Mouse (Mus musculus): Measurements from ENCODE around the gene Olfr31.

Gene Olfr31

GRCm38 (mm10) chr14:14354511-14355359 lies 32.1 kb downstream of the Olfr31 start:
- DNase-seq (ENCODE audit: low spot score), result no peak

- DNase-seq (ENCODE audit: low spot score), result no peak
Observed at GRCm38 (mm10) chr14:14355360-14355646, 32.7 kb downstream of the Olfr31 start.

Measured in ovary, adult 18-20 months (tissue).